Mouse (Mus musculus) heart, postnatal 14 days (tissue): ENCODE data around the gene Sort1. TPM values are rescaled to one million over a fixed set of nuclear protein-coding genes. Genes with fewer than 3 reads are reported as not detected.
"Not testable (repeated sequence)": the region's sequence is repeated elsewhere in the genome, so short reads cannot be mapped to it uniquely, and the experiment has no call there.

Experiments used
- DNase-seq, 2 experiments: peaks; one replicate each; pipeline ENCODE4 v3.0.0; 2021 to 2022
- intact Hi-C: fragments of 180-260 bp; cut with DNase I; formaldehyde crosslinking; loops from one replicate; pipeline ENCODE4 v1.15.1; 2025
- long read RNA-seq, 2 experiments: library from polyadenylated mRNA; stranded (forward); transcript quantifications; one replicate each; pipeline ENCODE4 v2.0.0; 2021
- total RNA-seq, 2 experiments: library from RNA; stranded (reverse); gene quantifications; 2 replicates each; pipeline ENCODE4 v1.2.3; 2021

The Sort1 gene
- 10 to 100 TPM; 19.8 to 24.1 TPM for total RNA-seq
- long read RNA-seq, experiment 1, full-length matches to known transcripts = 4 of 17 reads
- long read RNA-seq, experiment 1, partial matches to known transcripts = 4 of 17 reads
- long read RNA-seq, experiment 1, other reads (novel, unspliced or antisense) = 9 of 17 reads
- long read RNA-seq, experiment 2, full-length matches to known transcripts = 8 of 19 reads
- long read RNA-seq, experiment 2, partial matches to known transcripts = 3 of 19 reads
- long read RNA-seq, experiment 2, other reads (novel, unspliced or antisense) = 8 of 19 reads

DNA sequence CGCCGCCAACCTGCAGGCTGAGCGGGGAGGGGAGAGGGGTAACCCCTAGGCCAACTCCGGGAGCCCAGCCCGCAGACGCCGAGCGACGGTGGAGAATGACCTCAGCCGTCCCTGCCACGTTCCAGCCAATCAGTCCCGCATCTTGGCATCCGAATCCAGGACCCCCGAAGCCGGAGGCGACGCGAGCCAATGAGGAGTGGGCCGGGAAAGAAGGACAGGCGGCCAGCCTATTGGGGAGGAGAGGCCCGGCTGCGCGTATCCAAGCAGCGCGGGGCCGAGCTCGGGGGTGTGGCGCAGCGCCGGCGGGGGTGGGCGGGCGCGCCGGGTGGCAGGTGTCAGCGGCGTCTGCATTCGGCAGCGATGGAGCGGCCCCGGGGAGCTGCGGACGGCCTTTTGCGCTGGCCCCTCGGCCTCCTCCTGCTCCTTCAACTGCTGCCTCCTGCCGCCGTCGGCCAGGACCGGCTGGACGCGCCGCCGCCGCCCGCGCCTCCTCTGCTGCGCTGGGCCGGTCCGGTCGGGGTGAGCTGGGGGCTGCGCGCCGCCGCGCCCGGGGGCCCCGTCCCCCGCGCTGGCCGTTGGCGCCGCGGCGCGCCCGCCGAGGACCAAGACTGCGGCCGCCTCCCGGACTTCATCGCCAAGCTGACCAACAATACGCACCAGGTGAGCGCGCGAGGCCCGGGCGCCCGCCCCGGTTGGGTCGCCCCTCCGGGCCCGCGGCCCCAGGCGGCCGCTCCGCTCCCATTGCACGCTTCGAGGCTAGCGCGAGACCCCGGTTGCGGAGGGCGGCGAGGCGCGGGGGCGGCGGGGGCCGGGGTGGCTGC is at the start of gene Sort1:
Gene Sort1, plus strand, starts transcription at position 302 of the 821 bp plus-strand sequence.
- peak; percentile 86 to 87 for DNase-seq
- intact Hi-C loops = loop anchor here (1.0 to 10.0 kb wide), 3 partner anchors 53 to 271 kb away; no protein-coding TSS in a partner anchor

GRCm38 (mm10) chr3:108237474-108238102 is 46.3 kb upstream of the Sort1 start:
- DNase-seq, intact Hi-C loops: not testable (repeated sequence)

DNA sequence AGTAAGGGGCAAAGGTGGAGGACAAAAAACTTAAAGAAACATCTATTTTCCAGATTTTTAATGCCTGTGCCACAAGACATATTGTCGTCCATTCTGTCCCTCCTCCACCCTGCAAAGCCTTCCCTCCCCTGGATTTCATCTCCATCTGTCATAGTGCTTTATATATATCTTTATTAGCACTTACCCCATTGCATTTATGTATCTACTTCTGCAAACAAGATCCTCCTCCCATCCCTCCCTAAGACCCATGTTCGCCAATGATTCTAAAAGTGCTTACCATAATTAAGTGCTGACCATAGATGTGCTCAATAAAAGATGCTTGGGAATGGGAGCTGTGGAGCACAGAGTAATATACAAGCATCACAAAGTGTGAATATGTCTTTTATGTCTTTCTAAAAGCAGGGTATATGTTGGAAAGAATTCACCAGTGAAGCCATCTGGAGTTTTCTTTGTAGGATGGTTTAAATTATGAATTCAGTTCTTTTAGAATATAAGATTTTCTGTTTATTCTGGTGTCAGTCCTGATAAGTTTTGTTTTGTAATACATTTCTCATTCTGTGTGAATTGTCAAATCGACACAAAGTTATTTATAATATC is 42.5 kb upstream of the Sort1 start:
- intact Hi-C loops = no loop called here
- DNase-seq = no peak

DNA sequence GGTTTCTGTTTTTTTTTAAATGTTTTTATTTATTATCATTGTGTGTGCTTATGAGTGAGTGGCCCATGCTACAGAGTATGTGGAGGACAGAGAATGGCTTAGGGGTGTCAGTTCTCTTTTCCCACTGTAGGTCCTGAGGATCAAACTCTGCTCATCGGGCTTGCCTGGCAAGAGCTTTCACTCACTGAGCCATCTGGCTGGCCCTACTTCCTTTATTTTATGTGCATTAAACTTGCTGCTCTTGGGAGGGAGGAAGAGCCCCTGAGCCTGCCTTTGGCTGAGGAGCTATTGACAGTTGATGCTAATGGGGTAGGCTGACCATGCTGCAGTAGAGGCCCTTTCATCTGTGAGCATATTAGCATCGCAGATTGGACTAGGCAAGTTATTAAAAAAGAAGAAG is 37.0 kb upstream of the Sort1 start:
- no peak for DNase-seq
- intact Hi-C loops = no loop called here

DNA sequence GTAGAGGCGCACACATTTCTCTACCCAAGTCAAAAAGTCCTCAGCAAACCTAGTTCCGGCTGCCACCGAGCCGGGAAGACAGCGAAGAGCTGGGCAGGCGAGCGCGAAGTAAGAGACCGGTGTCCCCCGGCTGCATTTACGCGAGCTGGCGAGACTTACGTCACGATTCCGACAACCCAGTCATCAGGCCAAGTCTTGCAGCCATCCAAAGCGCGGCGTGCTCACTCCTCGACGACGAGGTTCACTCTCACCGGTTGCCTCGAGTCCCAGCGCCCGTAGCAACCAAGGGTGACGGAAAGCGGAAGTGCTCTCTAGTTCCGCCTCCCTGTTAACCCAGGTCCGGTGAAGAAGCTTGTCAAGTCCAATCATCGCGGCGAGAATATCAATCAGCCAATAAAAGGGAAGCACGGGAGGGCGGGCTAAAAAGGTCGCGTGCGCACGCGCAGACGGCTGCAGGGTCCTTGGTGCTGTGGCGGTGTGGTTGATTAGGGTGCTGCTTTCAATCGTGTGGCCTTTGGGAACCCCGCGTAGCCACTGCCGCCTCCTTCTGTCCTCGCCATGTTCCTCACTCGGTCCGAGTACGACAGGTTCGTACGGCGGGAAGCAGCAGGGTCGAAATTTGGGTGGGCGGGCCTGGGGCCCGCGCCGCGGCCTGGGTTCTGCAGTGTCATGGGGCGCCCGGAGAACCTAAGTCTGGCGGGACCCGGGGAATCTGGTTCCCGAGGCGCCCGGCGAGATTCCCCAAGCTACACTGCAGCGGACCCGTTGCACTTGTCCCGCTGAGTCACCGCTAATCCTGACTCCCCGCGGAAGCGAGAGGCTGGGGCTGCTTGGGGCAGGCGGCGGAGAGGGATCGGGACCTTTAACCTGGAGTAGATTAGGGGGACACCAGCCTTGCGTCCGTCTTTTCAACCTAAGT is 26.9 kb upstream of the Sort1 start, which contains the start of gene Psma5:
Gene Psma5, plus strand, starts transcription at position 208 of the 919 bp plus-strand sequence.
- peak; percentile 92 to 94 for DNase-seq
- intact Hi-C loops = loop anchor here (5.0 kb wide), 2 partner anchors 45 to 95 kb away; partner anchors contain the start of gene Atxn7l2

GRCm38 (mm10) chr3:108257831-108258500 is 25.9 kb upstream of the Sort1 start:
- intact Hi-C loops = loop anchor here (5.0 kb wide), 2 partner anchors 46 to 96 kb away; partner anchors contain the start of gene Atxn7l2
- DNase-seq = no peak

GRCm38 (mm10) chr3:108259319-108259718 is 24.6 kb upstream of the Sort1 start:
- intact Hi-C loops = loop anchor here (5.0 kb wide), 2 partner anchors 47 to 97 kb away; partner anchors contain the start of gene Atxn7l2
- no peak for DNase-seq

GRCm38 (mm10) chr3:108279495-108279894 is 4.4 kb upstream of the Sort1 start:
- intact Hi-C loops = loop anchor here (5.0 kb wide), 1 partner anchor 112 kb away; no protein-coding TSS in a partner anchor
- DNase-seq = not testable (repeated sequence)

DNA sequence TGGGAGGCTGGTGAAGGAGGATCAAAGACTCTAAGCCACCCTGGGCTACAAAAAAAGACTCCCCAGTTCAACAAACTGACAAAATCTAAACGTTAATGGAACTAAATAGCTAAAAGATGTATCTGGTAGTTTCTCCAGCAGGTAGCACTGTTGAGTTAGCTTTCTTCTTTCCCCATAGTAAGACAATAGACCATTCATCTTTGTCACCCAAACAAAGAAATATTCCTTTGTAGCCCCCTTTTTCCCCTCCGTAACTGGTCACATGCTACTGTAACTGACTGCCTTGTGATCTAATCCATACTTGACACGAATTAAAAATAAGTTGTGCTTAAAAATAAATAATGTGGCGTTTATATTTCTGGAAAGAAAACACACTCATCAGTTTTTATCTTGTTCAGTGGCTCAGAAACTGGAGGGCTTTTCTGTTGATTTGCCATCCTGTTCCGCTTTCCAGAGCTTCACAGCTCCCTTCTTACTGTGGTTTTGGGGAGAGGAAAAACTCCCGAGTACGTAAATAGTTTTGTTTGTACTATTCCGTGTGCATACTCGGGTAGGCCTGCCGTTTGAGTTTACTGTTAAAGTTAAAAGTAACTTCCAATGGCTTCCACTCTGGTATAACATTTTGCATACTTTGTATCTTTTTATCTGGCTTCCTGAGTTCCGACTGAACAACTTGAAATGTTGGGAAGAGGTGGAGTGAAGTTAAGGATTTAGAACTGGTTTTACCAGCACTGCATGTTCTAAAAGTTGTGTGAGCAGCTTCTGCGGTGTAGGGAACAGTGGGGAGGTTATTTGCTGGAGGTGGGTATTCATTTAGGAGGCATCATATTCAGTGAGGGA is 1.3 kb upstream of the Sort1 start:
- intact Hi-C loops = loop anchor here (5.0 to 10.0 kb wide), 2 partner anchors 55 to 272 kb away; no protein-coding TSS in a partner anchor
- peak in 1 of 2 experiments; percentile 45 for DNase-seq

DNA sequence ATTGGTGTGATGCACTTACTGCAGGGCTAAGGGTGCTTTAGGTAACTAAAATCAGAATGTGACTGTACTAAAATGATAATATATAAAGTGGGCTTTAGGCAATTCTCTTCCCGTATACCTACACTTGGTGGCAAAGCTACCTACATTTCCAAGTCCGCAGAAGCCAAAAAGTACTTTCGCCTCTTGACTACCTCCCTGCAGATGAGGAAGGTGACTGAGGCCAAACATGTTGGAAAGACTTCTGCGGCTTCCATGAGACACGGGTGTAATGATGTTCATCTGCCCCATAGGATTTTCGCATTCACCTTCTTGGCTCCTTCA is 681 bp upstream of the Sort1 start:
- intact Hi-C loops = loop anchor here (5.0 to 10.0 kb wide), 2 partner anchors 54 to 272 kb away; no protein-coding TSS in a partner anchor
- peak in 1 of 2 experiments; percentile 7 for DNase-seq

GRCm38 (mm10) chr3:108285078-108285711 is 1.3 kb downstream of the Sort1 start:
- no peak for DNase-seq
- intact Hi-C loops = loop anchor here (5.0 to 10.0 kb wide), 2 partner anchors 37 to 270 kb away; no protein-coding TSS in a partner anchor

DNA sequence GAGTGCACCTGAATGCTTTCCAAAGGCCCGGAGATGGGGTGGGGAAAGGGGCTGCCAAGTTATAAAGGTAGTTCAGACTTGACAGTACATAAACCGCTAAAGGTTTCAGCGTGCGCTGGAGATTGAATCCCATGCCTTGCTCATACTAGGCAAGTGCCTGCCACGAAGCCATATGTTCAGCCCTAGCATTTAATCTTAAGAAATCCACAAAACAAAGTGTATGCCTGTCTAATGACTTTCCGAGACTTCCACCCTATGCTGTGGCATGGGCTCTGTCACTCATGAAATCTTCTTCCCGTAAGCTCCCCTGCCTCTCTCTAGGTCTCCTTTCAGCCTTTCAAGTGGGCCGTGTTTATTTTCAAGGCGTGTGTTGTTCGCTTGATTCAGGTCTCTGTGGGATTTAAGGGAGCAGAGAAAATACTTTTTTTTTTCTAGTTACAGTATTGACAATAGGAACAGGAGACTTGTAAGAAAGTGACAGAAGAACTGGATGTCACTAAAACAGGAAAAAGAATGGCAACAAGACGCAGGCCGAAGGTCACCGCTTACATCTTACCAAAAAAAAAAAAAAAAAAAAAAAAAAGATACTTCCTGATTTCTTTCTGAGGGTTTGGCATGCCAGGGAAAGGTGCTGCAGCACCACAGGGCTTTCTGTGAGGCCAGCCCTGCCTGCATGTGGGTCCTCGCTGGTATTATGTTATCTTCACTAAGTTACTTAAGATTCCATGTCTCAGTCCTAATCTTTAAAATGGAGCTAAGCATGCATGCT is 3.0 kb downstream of the Sort1 start:
- DNase-seq = no peak
- intact Hi-C loops = loop anchor here (1.0 to 10.0 kb wide), 3 partner anchors 35 to 268 kb away; no protein-coding TSS in a partner anchor

DNA sequence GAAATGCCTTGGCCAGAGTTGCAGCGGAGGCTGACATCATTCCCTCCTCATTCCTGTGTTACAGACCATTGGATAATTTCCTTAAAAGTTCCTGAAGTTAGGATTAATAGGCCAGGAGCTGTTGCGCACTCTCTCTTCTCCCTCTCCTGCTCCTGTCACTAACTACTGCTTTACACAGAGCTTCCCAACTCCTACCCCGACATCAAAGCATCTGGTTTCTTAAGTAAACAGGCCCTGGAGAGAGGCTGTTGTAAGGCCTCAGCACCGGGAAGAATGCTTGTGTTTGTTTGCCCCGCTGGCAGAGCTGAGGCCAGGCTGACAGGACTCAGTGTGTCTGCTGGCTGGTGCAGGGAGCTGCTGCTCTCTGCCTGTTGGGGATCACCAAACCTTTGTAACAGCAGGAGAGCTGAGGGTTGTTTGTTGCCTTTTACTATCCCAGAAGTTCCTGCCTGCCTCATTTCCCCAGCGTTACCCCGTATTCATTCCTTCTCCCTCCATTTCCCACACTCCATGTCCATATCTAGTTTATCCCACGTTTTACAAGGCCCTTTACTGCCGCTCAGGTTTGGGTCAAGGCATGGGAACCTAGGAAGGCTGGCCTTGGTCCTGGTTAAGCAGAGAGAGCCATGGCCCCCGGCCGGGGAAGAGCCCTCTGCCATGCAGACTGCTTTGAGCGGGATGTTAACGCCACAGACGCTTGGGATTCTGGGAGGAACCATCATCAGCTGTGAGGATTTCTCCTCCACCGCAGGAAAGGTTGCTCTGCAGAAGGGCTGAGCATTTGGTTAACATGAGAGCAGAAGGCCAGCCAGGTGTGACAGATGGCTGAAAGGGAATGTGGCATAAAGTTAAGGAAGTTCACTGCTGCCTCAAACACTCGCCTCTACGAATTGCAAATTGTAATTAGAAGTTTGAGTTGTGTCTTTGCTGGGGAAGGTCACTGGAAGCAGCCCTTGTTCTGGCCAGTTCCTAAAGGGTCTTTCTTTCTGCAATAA is 4.2 kb downstream of the Sort1 start:
- intact Hi-C loops = loop anchor here (5.0 to 10.0 kb wide), 2 partner anchors 34 to 267 kb away; no protein-coding TSS in a partner anchor
- DNase-seq = peak in 1 of 2 experiments; percentile 13

DNA sequence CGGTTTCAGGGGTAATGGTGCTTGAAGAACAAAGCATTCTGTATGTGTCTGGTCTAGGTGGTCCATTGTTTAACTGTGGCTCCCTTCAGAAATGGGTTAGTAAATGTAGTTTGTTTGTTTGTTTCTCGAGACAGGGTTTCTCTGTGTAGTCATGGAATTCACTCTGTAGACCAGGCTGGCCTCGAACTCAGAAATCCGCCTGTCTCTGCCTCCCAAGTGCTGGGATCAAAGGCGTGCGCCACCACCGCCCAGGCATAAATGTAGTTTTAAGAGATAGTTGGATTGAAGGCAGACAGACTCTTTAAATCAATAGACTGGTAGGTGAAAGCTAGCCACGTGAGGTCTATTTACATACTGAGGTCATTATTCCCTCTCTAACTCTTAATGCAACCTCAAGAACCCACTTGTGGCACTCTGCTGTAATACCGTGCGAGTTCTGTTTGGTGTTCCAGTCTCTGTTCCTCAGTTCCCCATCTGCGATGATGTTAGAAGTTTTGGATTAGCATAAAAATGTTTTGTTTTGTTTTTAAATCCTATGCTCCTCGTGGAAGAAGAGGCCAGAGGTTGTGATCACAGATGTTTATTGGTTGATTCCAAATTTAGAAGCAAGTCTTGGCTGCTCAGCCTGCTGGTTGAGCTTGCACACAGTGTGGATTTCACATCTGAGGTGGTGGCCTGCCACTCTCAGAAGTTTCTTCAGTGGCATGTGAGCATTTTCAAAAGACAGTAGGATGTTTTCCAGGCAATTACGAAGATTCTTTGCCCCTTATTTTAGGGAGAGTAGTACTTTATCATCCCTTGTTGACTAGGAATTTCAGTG is 5.6 kb downstream of the Sort1 start:
- intact Hi-C loops = loop anchor here (5.0 to 10.0 kb wide), 2 partner anchors 33 to 265 kb away; no protein-coding TSS in a partner anchor
- DNase-seq = no peak
